Mouse (Mus musculus) intestine, embryonic 16.5 days (tissue): Measurements from ENCODE around the gene Fastkd5. TPM values are rescaled to one million over a fixed set of nuclear protein-coding genes. Genes with fewer than 3 reads are reported as not detected.
"Not testable (repeated sequence)": the region's sequence is repeated elsewhere in the genome, so short reads cannot be mapped to it uniquely, and the experiment has no call there.

Experiments used
- ATAC-seq: fragments of 200-750 bp; cut with Nextera tagmentation; 2 replicates; pipeline ENCODE4 v1.8.0; 2017; ENCODE audit warnings: moderate TSS enrichment, moderate library complexity
- H3K27ac ChIP-seq: fragments of 300-500 bp; sonication (generic); 2 replicates; pipeline ENCODE4 v1.5.1; 2014; ENCODE audit warnings: mild to moderate bottlenecking, low read length
- H3K27me3 ChIP-seq: fragments of 300-500 bp; sonication (generic); replicated peaks from 2 replicates; pipeline ENCODE4 v1.6.1; 2014; ENCODE audit warnings: low read length, control low read depth, mixed read lengths; ENCODE audit not compliant: control insufficient read depth, insufficient read depth
- H3K36me3 ChIP-seq: fragments of 300-500 bp; sonication (generic); 2 replicates; pipeline ENCODE4 v1.6.1; 2014; ENCODE audit warnings: low read length, control low read depth; ENCODE audit not compliant: control insufficient read depth, insufficient read depth
- H3K4me1 ChIP-seq: fragments of 300-500 bp; sonication (generic); 2 replicates; pipeline ENCODE4 v1.6.1; 2014; ENCODE audit warnings: low read length, control low read depth, mixed read lengths; ENCODE audit not compliant: control insufficient read depth, insufficient read depth
- H3K4me2 ChIP-seq: fragments of 300-500 bp; sonication (generic); 2 replicates; pipeline ENCODE4 v1.6.1; 2014; ENCODE audit warnings: low read depth, low read length, control low read depth
- H3K4me3 ChIP-seq: fragments of 300-500 bp; sonication (generic); 2 replicates; pipeline ENCODE4 v1.5.1; 2014; ENCODE audit warnings: mild to moderate bottlenecking, low read length
- H3K9ac ChIP-seq: fragments of 300-500 bp; sonication (generic); 2 replicates; pipeline ENCODE4 v1.6.1; 2014; ENCODE audit warnings: low read depth, low read length
- H3K9me3 ChIP-seq: fragments of 300-500 bp; sonication (generic); 2 replicates; pipeline ENCODE4 v1.6.1; 2016; ENCODE audit warnings: low read length, control low read depth; ENCODE audit not compliant: control insufficient read depth
- WGBS: fragments of 180-500 bp; shearing (Covaris S2); extraction: QIAGEN DNeasy Blood & Tissue Kit; methylation state at CpG from one replicate; pipeline ENCODE4 v1.1.7; 2014; 5-methylcytosine and 5-hydroxymethylcytosine counted together
- polyA plus RNA-seq: library from polyadenylated mRNA; unstranded; fragments of >200 nt; fragmentation: Nextera tagmentation; extraction: Ambion mirVana; gene quantifications from 2 replicates; pipeline ENCODE4 v1.2.1, GENCODE M21; 2015

Fastkd5 gene
- polyA plus RNA-seq, 1 experiment from 2014 or later, result 16.2 TPM

DNA sequence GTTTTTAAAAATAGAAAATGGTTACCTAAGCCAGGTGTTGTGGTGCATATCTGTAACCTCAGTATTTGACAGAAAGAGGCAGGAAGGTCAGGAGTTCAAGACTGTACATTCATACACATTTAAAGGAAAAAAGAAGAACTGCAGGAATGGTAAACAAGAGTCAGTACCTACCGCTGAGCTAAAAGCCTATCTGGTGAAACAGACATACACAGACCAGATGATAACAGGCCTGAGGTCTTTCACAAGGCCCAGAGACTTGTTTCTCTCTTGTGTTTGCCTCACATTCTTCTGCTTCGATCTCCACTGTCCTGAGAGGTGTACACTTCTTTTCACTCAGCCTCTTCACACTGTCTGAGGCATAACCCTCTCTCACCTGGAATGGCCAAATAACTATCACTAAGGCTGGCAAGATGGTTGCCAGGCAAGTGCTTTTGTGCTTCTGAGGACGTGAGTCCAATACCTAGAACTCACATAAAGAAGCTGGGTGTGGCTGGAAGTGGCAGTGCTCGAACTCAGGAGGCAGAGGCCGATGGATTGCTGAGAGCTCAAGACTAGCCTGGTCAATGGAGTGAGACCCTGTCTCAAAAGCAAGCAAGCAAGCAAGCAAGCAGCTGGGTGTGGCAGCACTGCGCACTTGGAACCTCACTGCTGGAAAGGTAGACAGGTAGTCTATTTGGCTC lies 26.0 kb upstream of the Fastkd5 start:
- no peak overlapping the region for H3K4me3 ChIP-seq
- no peaks in the 10 kb centered on the region for H3K9me3 ChIP-seq
- no peak overlapping the region for H3K27ac ChIP-seq
- H3K9ac ChIP-seq, result no peak overlapping the region
- no peaks in the 10 kb centered on the region for H3K27me3 ChIP-seq
- H3K4me1 ChIP-seq, result no peaks in the 10 kb centered on the region
- peaks cover 17% of the 10 kb centered on the region for H3K36me3 ChIP-seq
- no peak overlapping the region for H3K4me2 ChIP-seq
- ATAC-seq, result no peak
- 87% methylated on average over 6 of the region's 6 CpGs for WGBS

DNA sequence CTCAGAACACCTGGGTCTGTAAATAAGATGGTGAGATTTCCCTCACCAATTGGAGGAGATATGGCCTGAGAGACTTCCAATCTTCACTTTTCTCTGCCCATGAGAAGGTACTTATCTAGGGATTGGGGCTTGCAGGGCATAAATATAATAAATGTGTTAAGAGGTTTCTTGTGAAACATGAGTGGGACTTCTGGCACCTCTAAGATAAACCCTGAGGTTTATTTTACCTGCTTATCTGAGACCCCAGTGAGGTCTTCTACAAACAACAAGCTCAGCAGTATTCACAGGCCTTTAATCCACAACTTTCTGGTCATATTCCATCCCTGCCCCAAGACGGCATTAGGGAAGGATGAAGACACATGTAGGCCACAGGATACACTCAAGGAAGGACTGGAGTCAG lies 23.9 kb upstream of the Fastkd5 start:
- H3K27ac ChIP-seq, result no peak overlapping the region
- no peaks in the 10 kb centered on the region for H3K9me3 ChIP-seq
- ATAC-seq, result no peak
- H3K27me3 ChIP-seq, result no peaks in the 10 kb centered on the region
- no peak overlapping the region for H3K9ac ChIP-seq
- 80% methylated on average over 1 of the region's 1 CpGs for WGBS
- no peak overlapping the region for H3K4me2 ChIP-seq
- no peaks in the 10 kb centered on the region for H3K4me1 ChIP-seq
- peaks cover 14% of the 10 kb centered on the region for H3K36me3 ChIP-seq
- no peak overlapping the region for H3K4me3 ChIP-seq

DNA sequence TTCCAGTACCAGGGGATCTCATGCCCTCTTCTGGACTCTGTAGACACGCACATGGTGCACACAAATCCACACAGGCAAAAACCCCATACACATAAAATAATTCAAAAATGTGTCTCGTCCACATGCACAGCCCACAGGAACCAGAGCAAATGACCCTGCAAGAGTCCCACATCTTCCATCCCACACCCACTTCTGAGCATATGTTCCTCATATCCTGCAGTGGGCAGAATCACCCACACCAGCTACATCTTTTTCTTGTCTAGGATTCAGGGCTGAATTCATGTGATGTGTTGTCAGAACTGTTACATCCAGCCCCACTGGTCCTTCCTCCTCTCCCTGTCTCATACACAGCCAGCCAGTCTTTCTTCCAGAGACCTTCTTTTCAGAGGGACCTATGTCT lies 23.5 kb upstream of the Fastkd5 start:
- Histone ChIP-seq H3K9me3 (no peaks in the 10 kb centered on the region), H3K4me1 (no peaks in the 10 kb centered on the region), H3K9ac (no peak overlapping the region), H3K4me3 (no peak overlapping the region), H3K27ac (no peak overlapping the region), H3K4me2 (no peak overlapping the region), H3K36me3 (peaks cover 10% of the 10 kb centered on the region), H3K27me3 (no peaks in the 10 kb centered on the region)
- 90% methylated on average over 2 of the region's 2 CpGs for whole genome bisulfite sequencing
- no peak for ATAC-seq

DNA sequence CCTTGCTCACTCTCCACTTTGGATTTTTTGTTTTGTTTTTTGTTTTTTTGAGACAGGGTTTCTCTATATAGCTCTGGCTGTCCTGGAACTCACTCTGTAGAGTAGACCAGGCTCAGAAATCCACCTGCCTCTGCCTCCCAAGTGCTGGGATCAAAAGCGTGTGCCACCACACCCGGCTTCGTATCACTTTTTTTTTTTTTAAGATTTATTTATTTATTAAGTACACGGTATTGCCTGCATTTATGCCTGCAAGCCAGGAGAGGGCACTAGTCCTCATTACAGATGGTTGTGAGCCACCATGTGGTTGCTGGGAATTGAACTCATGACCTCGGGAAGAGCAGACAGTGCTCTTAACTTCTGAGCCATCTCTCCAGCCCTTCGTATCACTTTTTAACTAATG lies 19.2 kb upstream of the Fastkd5 start:
- H3K4me3 ChIP-seq, H3K4me2 ChIP-seq, H3K4me1 ChIP-seq, ATAC-seq, H3K36me3 ChIP-seq, H3K9ac ChIP-seq, H3K27ac ChIP-seq, H3K27me3 ChIP-seq, H3K9me3 ChIP-seq: not testable (repeated sequence)
- 84% methylated on average over 6 of the region's 6 CpGs for WGBS

DNA sequence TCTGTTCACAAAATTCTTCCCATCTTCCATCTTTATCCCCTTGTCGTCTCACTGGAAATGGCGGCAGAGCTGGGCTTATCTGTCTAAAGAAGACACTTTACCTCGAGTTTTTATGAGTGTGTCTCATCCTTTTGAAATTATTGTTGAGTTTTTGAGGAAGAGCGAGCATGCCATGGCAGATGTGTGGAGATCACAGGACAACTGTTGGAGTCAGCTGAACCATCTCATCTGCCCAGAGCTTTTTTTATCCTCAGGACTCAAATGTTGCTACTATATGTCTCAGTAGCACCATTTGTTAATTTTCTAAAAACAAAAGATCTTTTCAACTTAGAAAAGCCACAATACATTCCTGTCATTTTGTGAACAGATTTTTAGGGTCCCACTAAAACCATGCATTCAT lies 15.4 kb upstream of the Fastkd5 start:
- H3K4me2 ChIP-seq, result no peak overlapping the region

DNA sequence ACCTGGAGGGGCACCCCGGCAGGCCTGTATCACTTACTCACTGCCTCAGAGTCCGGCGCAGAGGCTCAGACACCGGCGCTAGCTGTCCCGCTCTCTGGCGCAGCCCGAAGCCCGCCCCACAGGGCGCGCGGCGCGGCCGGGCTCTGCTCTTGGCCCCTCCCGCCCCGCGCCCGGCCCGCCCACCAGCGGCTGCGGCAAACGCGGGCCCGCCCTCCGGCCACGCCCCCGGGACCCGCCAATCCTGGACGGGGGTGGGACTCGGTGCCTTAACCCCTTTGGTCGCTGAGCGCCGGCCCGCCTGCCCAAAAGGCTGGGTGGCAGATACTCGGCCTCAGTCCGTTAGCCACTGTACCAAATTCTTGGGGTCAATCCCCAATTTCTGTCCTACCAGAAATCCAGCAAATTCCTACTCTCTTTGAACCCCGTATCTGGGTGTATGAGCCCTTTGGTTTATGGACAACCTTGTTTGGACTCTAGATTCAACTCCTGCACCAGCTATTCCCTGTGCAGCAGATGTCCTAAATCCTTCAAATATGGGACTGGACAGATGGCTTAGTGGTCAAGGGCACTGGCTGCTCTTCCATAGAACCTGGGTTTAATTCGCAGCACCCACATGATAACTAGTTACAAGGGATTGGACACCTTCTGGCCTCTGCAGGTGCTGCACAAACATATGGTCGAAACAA lies 13.0 kb upstream of the Fastkd5 start, which contains the start of gene Lzts3:
TSS of gene Lzts3 (minus strand) at position 120 of the 686 bp plus-strand sequence.
- 4% methylated on average over 39 of the region's 40 CpGs for WGBS

More for the DNA sequence above, 15.4 kb upstream of the Fastkd5 start:
- no peak overlapping the region for H3K9ac ChIP-seq
- H3K27ac ChIP-seq, result no peak overlapping the region
- no peak overlapping the region for H3K4me3 ChIP-seq
- H3K36me3 ChIP-seq, result no peaks in the 10 kb centered on the region
- no peaks in the 10 kb centered on the region for H3K27me3 ChIP-seq
- no peaks in the 10 kb centered on the region for H3K9me3 ChIP-seq
- WGBS, result 82% methylated on average over 4 of the region's 4 CpGs
- 0 out of 2 replicates have a peak, but pooled peaks cover 4% of the 10 kb centered on the region for H3K4me1 ChIP-seq
- no peak for ATAC-seq

DNA sequence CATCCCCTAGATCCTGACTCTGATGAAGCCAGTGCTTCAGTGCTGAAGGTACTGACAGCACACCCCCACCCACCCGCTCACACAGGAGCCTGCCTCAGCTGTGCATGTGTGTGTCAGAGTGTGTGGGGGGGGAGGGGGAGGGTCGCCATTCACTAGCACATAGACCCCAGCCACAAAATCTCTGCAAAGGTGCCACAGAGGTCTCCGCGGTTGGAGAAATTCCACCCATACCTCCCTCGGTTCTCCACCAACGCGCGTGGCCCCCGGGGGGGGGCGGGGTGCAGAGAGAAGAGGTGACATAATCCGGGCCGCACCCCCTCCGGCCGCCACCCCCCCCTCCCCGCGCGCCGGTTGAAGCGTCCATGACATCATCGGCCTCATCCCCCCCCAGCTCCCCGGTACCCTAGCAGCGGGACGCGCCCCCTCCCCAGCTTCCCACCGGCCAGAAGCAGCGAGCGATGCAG lies 12.4 kb upstream of the Fastkd5 start:
- Histone ChIP-seq H3K9ac (peak overlapping the region; percentile 81), H3K9me3 (no peaks in the 10 kb centered on the region), H3K27me3 (no peaks in the 10 kb centered on the region), H3K4me2 (peak overlapping the region; percentile 97), H3K4me3 (peak overlapping the region; percentile 74), H3K4me1 (0 out of 2 replicates have a peak, but pooled peaks cover 4% of the 10 kb centered on the region), H3K27ac (0 out of 2 replicates have a peak overlapping the region, but pooled peaks have one; percentile 31), H3K36me3 (no peaks in the 10 kb centered on the region)
- WGBS, result under 1% methylated on average over 27 of the region's 27 CpGs
- ATAC-seq, result peak; percentile 3; the same call in 1 of the 2 replicates

More for the DNA sequence above, 13.0 kb upstream of the Fastkd5 start, which contains the start of gene Lzts3:
- Histone ChIP-seq H3K36me3 (no peaks in the 10 kb centered on the region), H3K9ac (peak within 1 kb of the TSS; percentile 81), H3K27me3 (no peaks in the 10 kb centered on the region), H3K4me2 (peak within 1 kb of the TSS; percentile 97), H3K4me1 (0 out of 2 replicates have a peak, but pooled peaks cover 4% of the 10 kb centered on the region), H3K9me3 (no peaks in the 10 kb centered on the region), H3K4me3 (peak within 1 kb of the TSS; percentile 74), H3K27ac (0 out of 2 replicates have a peak within 1 kb of the TSS, but pooled peaks have one; percentile 31)
- peak; percentile 80 for ATAC-seq

DNA sequence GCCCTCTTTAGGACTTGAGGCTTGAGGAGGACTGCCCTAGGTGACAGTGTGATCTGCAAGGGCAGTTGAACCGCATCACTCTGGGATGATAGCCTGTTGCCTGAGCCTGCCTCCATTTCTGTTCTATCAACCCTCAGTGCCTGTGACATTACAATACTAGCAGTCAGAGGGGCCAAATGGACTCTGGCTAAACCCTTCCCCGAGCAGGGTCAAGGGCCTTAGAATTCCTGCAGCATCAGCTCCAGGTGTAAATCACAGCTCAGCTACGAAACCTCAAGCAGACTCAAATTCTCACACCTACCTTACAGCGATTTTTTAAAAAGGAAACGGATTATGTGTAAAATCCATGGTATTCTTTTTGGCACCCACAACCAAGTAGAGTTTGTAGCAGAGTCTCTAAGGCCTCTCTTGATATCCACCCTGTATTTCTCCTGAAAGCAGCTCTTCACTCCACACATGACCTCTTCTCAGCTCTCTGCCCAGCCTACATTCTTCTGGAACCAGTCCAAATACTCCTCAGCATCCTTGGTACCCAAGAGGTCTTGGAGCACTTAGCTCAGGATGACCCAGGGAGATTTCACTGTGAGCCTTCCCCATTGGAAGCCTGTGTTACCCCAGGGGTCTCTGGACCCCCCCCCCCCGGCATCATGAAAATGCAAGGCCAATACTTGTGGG lies 11.7 kb upstream of the Fastkd5 start:
- Histone ChIP-seq H3K4me3 (peak overlapping the region; percentile 74; the same call in 1 of the 2 replicates), H3K9me3 (no peaks in the 10 kb centered on the region), H3K36me3 (no peaks in the 10 kb centered on the region), H3K4me1 (0 out of 2 replicates have a peak, but pooled peaks cover 4% of the 10 kb centered on the region), H3K9ac (no peak overlapping the region; the same call in 1 of the 2 replicates), H3K27ac (no peak overlapping the region), H3K27me3 (no peaks in the 10 kb centered on the region), H3K4me2 (peak overlapping the region; percentile 97)
- 62% methylated on average over 6 of the region's 6 CpGs for WGBS
- ATAC-seq, result no peak

DNA sequence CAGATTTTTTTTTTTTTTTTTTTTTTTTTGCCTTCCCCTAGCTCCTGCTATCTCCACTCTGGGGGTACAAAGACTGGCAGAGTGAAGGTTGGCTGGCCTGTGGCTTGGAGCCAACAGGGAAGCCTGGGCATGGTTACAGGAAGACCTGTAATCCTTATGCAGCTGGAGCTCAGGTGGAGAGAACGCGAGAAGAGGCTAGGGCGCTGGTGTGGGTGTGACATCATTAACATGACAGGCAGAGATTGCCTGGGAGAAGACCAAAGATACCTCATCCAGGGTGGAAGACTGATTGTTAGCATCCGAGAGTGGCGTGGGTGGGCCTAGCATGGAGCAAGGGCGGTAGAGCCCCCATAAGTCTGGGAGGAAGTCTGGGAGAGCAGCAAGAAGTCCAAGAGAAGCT lies 9.4 kb upstream of the Fastkd5 start:
- Histone ChIP-seq H3K27me3 (peaks cover 8% of the 10 kb centered on the region), H3K36me3 (no peaks in the 10 kb centered on the region), H3K4me1 (peaks cover 26% of the 10 kb centered on the region), H3K4me3 (no peak overlapping the region), H3K9ac (no peak overlapping the region), H3K4me2 (peak overlapping the region; percentile 34; the same call in 1 of the 2 replicates), H3K9me3 (no peaks in the 10 kb centered on the region), H3K27ac (peak overlapping the region; percentile 95)
- no peak for ATAC-seq
- 75% methylated on average over 6 of the region's 6 CpGs for WGBS
